Mouse (Mus musculus): ENCODE measurements around the gene Helz2. TPM values are rescaled to one million over a fixed set of nuclear protein-coding genes. Genes with fewer than 3 reads are reported as not detected.
"Not testable (repeated sequence)": the region's sequence is repeated elsewhere in the genome, so short reads cannot be mapped to it uniquely, and the experiment has no call there.

Helz2 gene
- polyA plus RNA-seq, 1 experiment from 2014 or later, result 0.70 TPM

DNA sequence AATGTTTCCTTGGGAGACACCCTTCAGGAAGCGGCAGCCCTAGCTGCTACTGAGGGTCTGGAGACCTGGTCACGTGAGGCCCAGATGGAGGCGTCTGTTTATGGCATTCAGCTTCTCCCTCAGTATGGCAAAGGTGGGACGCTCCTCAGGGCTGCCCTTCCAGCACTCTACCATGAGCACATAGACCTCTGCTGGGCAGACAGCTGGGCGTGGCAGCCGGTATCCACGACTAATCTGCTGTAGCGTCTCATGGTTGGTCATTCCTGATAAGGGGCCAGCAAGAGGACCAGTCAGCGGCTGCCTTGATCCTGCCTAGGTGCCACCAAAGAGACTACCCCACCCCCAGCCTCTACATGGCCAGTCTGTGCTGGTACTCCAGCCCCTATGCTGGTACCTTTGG lies 35.7 kb downstream of the Helz2 start:
- no peak overlapping the region for H3K27ac ChIP-seq
- no peaks in the 10 kb centered on the region for H3K4me1 ChIP-seq (replicated peaks; ENCODE audit: control insufficient read depth, insufficient read depth, low read length)
- no peak overlapping the region for H3K4me3 ChIP-seq (replicated peaks; ENCODE audit: low read length)
- DNase-seq (ENCODE audit: low spot score), result no peak
- no peak for ATAC-seq (ENCODE audit: low FRiP score)
- H3K27me3 ChIP-seq (ENCODE audit: control insufficient read depth, insufficient read depth, low read length), result peaks cover 2% of the 10 kb centered on the region
- WGBS, result 81% methylated on average over 9 of the region's 9 CpGs
- H3K9me3 ChIP-seq (ENCODE audit: control insufficient read depth, low read length), result no peaks in the 10 kb centered on the region
- no peak overlapping the region for H3K4me2 ChIP-seq (replicated peaks)
- H3K9ac ChIP-seq, result no peak overlapping the region
- H3K36me3 ChIP-seq (replicated peaks; ENCODE audit: control insufficient read depth, insufficient read depth), result no peaks in the 10 kb centered on the region

GRCm38 (mm10) chr2:181205678-181206077 lies 36.1 kb downstream of the Helz2 start:
- WGBS, result 93% methylated on average over 5 of the region's 5 CpGs
- H3K27me3 ChIP-seq (ENCODE audit: control insufficient read depth, insufficient read depth, low read length), result no peaks in the 10 kb centered on the region
- no peak overlapping the region for H3K9ac ChIP-seq
- ATAC-seq (ENCODE audit: low FRiP score), result no peak
- no peaks in the 10 kb centered on the region for H3K4me1 ChIP-seq (replicated peaks; ENCODE audit: control insufficient read depth, insufficient read depth, low read length)
- no peak overlapping the region for H3K4me2 ChIP-seq (replicated peaks)
- no peak for DNase-seq (ENCODE audit: low spot score)
- no peaks in the 10 kb centered on the region for H3K9me3 ChIP-seq (ENCODE audit: control insufficient read depth, low read length)
- H3K36me3 ChIP-seq (replicated peaks; ENCODE audit: control insufficient read depth, insufficient read depth), result no peaks in the 10 kb centered on the region
- H3K27ac ChIP-seq, result no peak overlapping the region
- no peak overlapping the region for H3K4me3 ChIP-seq (replicated peaks; ENCODE audit: low read length)

DNA sequence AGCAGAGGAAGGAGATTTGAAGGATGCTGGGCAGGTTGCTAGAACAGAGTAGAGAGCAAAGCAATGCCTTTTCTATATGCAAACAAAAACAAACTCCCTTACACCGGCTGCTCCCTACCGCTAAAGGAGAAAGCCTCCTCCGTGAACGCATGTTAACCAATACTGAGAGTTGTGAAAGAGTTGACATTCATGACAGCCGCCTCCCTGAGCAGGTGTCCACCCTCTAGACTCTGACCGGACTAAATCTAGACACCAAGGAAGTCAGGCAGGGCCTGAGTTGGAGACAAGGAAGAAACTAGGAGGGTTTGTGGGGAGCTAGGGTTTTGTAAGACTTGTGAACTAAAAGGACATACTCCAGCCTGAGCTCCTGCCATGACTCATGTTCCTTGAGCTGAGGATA lies 38.9 kb downstream of the Helz2 start:
- H3K4me3 ChIP-seq (replicated peaks; ENCODE audit: low read length), result no peak overlapping the region
- ATAC-seq (ENCODE audit: low FRiP score) (no peak), DNase-seq (ENCODE audit: low spot score) (no peak)
- 77% methylated on average over 6 of the region's 6 CpGs for WGBS
- H3K4me1 ChIP-seq (replicated peaks; ENCODE audit: control insufficient read depth, insufficient read depth, low read length), result no peaks in the 10 kb centered on the region
- no peaks in the 10 kb centered on the region for H3K27me3 ChIP-seq (ENCODE audit: control insufficient read depth, insufficient read depth, low read length)
- H3K9ac ChIP-seq, result no peak overlapping the region
- no peaks in the 10 kb centered on the region for H3K36me3 ChIP-seq (replicated peaks; ENCODE audit: control insufficient read depth, insufficient read depth)
- H3K4me2 ChIP-seq (replicated peaks), result no peak overlapping the region
- H3K27ac ChIP-seq, result no peak overlapping the region
- H3K9me3 ChIP-seq (ENCODE audit: control insufficient read depth, low read length), result no peaks in the 10 kb centered on the region

- DNase-seq (ENCODE audit: low spot score) (no peak), ATAC-seq (ENCODE audit: low FRiP score) (no peak)
- H3K9me3 ChIP-seq (ENCODE audit: control insufficient read depth, low read length), result no peaks in the 10 kb centered on the region
- no peak within 1 kb of the TSS for H3K27ac ChIP-seq
- no peaks in the 10 kb centered on the region for H3K36me3 ChIP-seq (replicated peaks; ENCODE audit: control insufficient read depth, insufficient read depth)
- no peak within 1 kb of the TSS for H3K4me3 ChIP-seq (replicated peaks; ENCODE audit: low read length)
- no peaks in the 10 kb centered on the region for H3K4me1 ChIP-seq (replicated peaks; ENCODE audit: control insufficient read depth, insufficient read depth, low read length)
- H3K4me2 ChIP-seq (replicated peaks), result no peak within 1 kb of the TSS
- WGBS, result 82% methylated on average over 3 of the region's 3 CpGs
- no peaks in the 10 kb centered on the region for H3K27me3 ChIP-seq (ENCODE audit: control insufficient read depth, insufficient read depth, low read length)
- no peak within 1 kb of the TSS for H3K9ac ChIP-seq
These were observed 39.4 kb downstream of the Helz2 start, which contains the start of gene Ptk6 for GRCm38 (mm10) chr2:181202422-181202821. Gene Ptk6, minus strand, starts transcription at chr2:181202789.

DNA sequence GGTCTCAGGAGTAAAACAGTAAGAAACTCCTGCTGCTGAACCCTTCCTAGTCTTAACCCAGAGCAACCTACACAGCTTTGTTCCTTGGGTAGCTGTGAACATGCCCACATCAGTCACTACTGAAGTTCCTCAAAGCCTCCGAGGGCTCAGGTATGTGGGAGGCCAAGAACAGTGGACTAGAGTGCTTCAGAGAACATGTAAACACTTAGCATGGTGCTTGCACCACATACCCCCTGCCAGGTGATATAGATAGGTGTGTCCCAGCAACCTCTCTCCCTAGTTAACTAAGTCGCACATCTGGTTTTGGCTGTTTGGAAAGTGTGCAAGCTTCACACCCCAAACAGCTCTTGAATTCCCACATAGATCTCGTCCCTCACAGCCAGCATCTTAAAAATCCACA lies 40.2 kb downstream of the Helz2 start:
- no peak for ATAC-seq (ENCODE audit: low FRiP score)
- Histone ChIP-seq H3K9me3 (ENCODE audit: control insufficient read depth, low read length) (no peaks in the 10 kb centered on the region), H3K36me3 (replicated peaks; ENCODE audit: control insufficient read depth, insufficient read depth) (no peaks in the 10 kb centered on the region), H3K27me3 (ENCODE audit: control insufficient read depth, insufficient read depth, low read length) (no peaks in the 10 kb centered on the region), H3K27ac (no peak overlapping the region), H3K4me3 (replicated peaks; ENCODE audit: low read length) (no peak overlapping the region), H3K4me2 (replicated peaks) (no peak overlapping the region), H3K4me1 (replicated peaks; ENCODE audit: control insufficient read depth, insufficient read depth, low read length) (no peaks in the 10 kb centered on the region), H3K9ac (no peak overlapping the region)
- 75% methylated on average over 3 of the region's 3 CpGs for WGBS
- DNase-seq (ENCODE audit: low spot score), result no peak

- DNase-seq (ENCODE audit: low spot score), result no peak
- Histone ChIP-seq H3K4me3 (replicated peaks; ENCODE audit: low read length) (no peak overlapping the region), H3K4me1 (replicated peaks; ENCODE audit: control insufficient read depth, insufficient read depth, low read length) (no peaks in the 10 kb centered on the region), H3K36me3 (replicated peaks; ENCODE audit: control insufficient read depth, insufficient read depth) (no peaks in the 10 kb centered on the region), H3K9ac (no peak overlapping the region), H3K9me3 (ENCODE audit: control insufficient read depth, low read length) (no peaks in the 10 kb centered on the region), H3K27ac (no peak overlapping the region), H3K27me3 (ENCODE audit: control insufficient read depth, insufficient read depth, low read length) (no peaks in the 10 kb centered on the region), H3K4me2 (replicated peaks) (no peak overlapping the region)
- ATAC-seq (ENCODE audit: low FRiP score), result no peak
- WGBS, result 91% methylated on average over 4 of the region's 4 CpGs
These were observed 45.1 kb downstream of the Helz2 start for GRCm38 (mm10) chr2:181196628-181197300.

GRCm38 (mm10) chr2:181193044-181193443 lies 48.8 kb downstream of the Helz2 start:
- no peak overlapping the region for H3K4me3 ChIP-seq (replicated peaks; ENCODE audit: low read length)
- peaks cover 14% of the 10 kb centered on the region for H3K36me3 ChIP-seq (replicated peaks; ENCODE audit: control insufficient read depth, insufficient read depth)
- ATAC-seq (ENCODE audit: low FRiP score) (no peak), DNase-seq (ENCODE audit: low spot score) (no peak)
- no peak overlapping the region for H3K9ac ChIP-seq
- WGBS, result 86% methylated on average over 3 of the region's 3 CpGs
- no peak overlapping the region for H3K27ac ChIP-seq
- H3K27me3 ChIP-seq (ENCODE audit: control insufficient read depth, insufficient read depth, low read length), result no peaks in the 10 kb centered on the region
- peaks cover 9% of the 10 kb centered on the region for H3K4me1 ChIP-seq (replicated peaks; ENCODE audit: control insufficient read depth, insufficient read depth, low read length)
- H3K4me2 ChIP-seq (replicated peaks), result no peak overlapping the region
- H3K9me3 ChIP-seq (ENCODE audit: control insufficient read depth, low read length), result no peaks in the 10 kb centered on the region

GRCm38 (mm10) chr2:181191936-181192335 lies 49.9 kb downstream of the Helz2 start:
- DNase-seq (ENCODE audit: low spot score) (no peak), ATAC-seq (ENCODE audit: low FRiP score) (no peak)
- 44% methylated on average over 4 of the region's 4 CpGs for WGBS
- no peak overlapping the region for H3K27ac ChIP-seq
- H3K9me3 ChIP-seq (ENCODE audit: control insufficient read depth, low read length), result no peaks in the 10 kb centered on the region
- H3K4me3 ChIP-seq (replicated peaks; ENCODE audit: low read length), result no peak overlapping the region
- H3K36me3 ChIP-seq (replicated peaks; ENCODE audit: control insufficient read depth, insufficient read depth), result peaks cover 14% of the 10 kb centered on the region
- no peak overlapping the region for H3K9ac ChIP-seq
- H3K4me1 ChIP-seq (replicated peaks; ENCODE audit: control insufficient read depth, insufficient read depth, low read length), result peaks cover 9% of the 10 kb centered on the region
- H3K27me3 ChIP-seq (ENCODE audit: control insufficient read depth, insufficient read depth, low read length), result no peaks in the 10 kb centered on the region
- H3K4me2 ChIP-seq (replicated peaks), result no peak overlapping the region

DNA sequence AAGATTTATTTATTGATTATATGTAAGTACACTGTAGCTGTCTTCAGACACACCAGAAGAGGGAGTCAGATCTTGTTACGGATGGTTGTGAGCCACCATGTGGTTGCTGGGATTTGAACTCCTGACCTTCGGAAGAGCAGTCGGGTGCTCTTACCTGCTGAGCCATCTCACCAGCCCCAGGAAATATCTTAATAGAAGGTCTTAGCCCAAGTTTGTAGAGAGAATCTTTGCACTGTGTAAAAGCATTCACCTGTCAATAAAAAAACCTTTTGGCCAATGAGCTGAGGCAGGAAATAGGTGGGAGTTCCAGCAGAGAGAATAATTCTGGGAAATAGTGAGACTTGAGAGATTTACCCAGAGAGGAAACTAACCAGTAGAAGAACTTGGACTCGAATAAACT lies 50.4 kb downstream of the Helz2 start:
- H3K9me3 ChIP-seq (ENCODE audit: control insufficient read depth, low read length); H3K9ac ChIP-seq; DNase-seq (ENCODE audit: low spot score); ATAC-seq (ENCODE audit: low FRiP score); H3K4me3 ChIP-seq (replicated peaks; ENCODE audit: low read length); H3K4me2 ChIP-seq (replicated peaks); H3K4me1 ChIP-seq (replicated peaks; ENCODE audit: control insufficient read depth, insufficient read depth, low read length); H3K27ac ChIP-seq; H3K27me3 ChIP-seq (ENCODE audit: control insufficient read depth, insufficient read depth, low read length): not testable (repeated sequence)
- WGBS, result 73% methylated on average over 4 of the region's 4 CpGs
- H3K36me3 ChIP-seq (replicated peaks; ENCODE audit: control insufficient read depth, insufficient read depth), result peaks cover 14% of the 10 kb centered on the region

DNA sequence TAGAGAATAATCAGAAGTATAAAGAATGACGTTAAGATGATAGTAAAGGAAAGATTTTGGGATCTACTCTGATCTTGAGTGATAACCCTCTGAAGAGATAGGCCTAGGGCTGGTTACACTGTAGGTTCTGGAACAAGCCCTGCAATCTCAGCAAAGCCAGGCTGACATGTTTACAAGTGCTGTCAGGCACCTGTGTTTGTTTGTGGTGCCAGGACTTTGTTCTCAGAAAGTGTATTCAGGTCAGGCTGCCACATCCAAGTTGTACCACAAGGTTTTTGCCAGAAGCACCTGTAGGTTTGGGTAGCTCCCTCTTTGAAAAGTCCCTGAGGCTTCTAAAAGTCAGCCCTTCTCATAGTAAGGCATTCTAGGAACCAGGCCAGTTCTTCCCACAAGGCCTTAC lies 52.5 kb downstream of the Helz2 start:
- Histone ChIP-seq H3K36me3 (replicated peaks; ENCODE audit: control insufficient read depth, insufficient read depth) (peaks cover 14% of the 10 kb centered on the region), H3K27ac (no peak overlapping the region), H3K4me1 (replicated peaks; ENCODE audit: control insufficient read depth, insufficient read depth, low read length) (peaks cover 9% of the 10 kb centered on the region), H3K4me2 (replicated peaks) (peak overlapping the region; percentile 76; the same call in 1 of the 2 replicates), H3K9me3 (ENCODE audit: control insufficient read depth, low read length) (no peaks in the 10 kb centered on the region), H3K9ac (no peak overlapping the region), H3K27me3 (ENCODE audit: control insufficient read depth, insufficient read depth, low read length) (no peaks in the 10 kb centered on the region), H3K4me3 (replicated peaks; ENCODE audit: low read length) (no peak overlapping the region)
- DNase-seq (ENCODE audit: low spot score) (no peak), ATAC-seq (ENCODE audit: low FRiP score) (no peak)
- WGBS, result 96% methylated on average over 1 of the region's 1 CpGs
